In genomic region chr11:75470675-75471074, GRCm38 (mm10) we compare ENCODE assay signal across 34 mouse cellular contexts. TPM values are rescaled to one million over a fixed set of nuclear protein-coding genes. Genes with fewer than 3 reads are reported as not detected.
DNase-seq lines count a peak whose midpoint lies in the region; ATAC-seq and TF ChIP-seq lines count a peak whose summit lies in the region.
"Had no signal": no experiment of that assay in that cellular context is flagged by ENCODE, and none has a peak within 500 bp of the region (broad histone marks: within the 10 kb centered on the region; RNA-seq: fewer than 3 reads in every experiment).

No protein-coding gene starts in this region.

- no peak for TF ChIP-seq CTCF in gastrocnemius, adult 2 months (IDR thresholded peaks at IDR 0.05)
- TF ChIP-seq CTCF in small intestine, adult 2 months (IDR thresholded peaks at IDR 0.05; ENCODE audit: extremely low read depth, insufficient read length, insufficient replicate concordance, low read depth, low read length) = no peak

- H3K4me2 ChIP-seq in intestine, embryonic 15.5 days (replicated peaks) = no peak overlapping the region
- H3K4me2 ChIP-seq: forebrain, embryonic 12.5 days; hindbrain, embryonic 12.5 days; kidney, embryonic 15.5 days; limb, embryonic 12.5 days; liver, embryonic 11.5 days; neural tube, embryonic 15.5 days had no signal

- H3K4me3 ChIP-seq in gastrocnemius, adult 2 months = no peak overlapping the region
- H3K4me3 ChIP-seq in intestine, embryonic 15.5 days (replicated peaks) = no peak overlapping the region
- H3K4me3 ChIP-seq in small intestine, adult 2 months (ENCODE audit: low read depth, low read length) = no peak overlapping the region
- H3K4me3 ChIP-seq: forebrain, embryonic 12.5 days; hindbrain, embryonic 12.5 days; kidney, embryonic 15.5 days; limb, embryonic 12.5 days; neural tube, embryonic 15.5 days had no signal

- intact Hi-C loops in gastrocnemius, adult 2 months (cut with DNase I) = no loop called here

- H3K27ac ChIP-seq in gastrocnemius, adult 2 months = no peak overlapping the region
- H3K27ac ChIP-seq in intestine, embryonic 15.5 days = no peak overlapping the region
- H3K27ac ChIP-seq in small intestine, adult 2 months (ENCODE audit: insufficient read depth, low read depth, low read length) = peak overlapping the region; percentile 89
- H3K27ac ChIP-seq: forebrain, embryonic 12.5 days; hindbrain, embryonic 12.5 days; hindbrain, postnatal 0 days; kidney, embryonic 15.5 days; limb, embryonic 12.5 days; neural tube, embryonic 15.5 days had no signal

- no peaks in the 10 kb centered on the region for H3K36me3 ChIP-seq in intestine, embryonic 15.5 days
- peaks cover 7% of the 10 kb centered on the region for H3K36me3 ChIP-seq in small intestine, adult 2 months (ENCODE audit: control insufficient read depth, insufficient read depth, low read length)

- DNase-seq in gastrocnemius, adult 2 months = peak; percentile 5
- DNase-seq in gastrocnemius, adult 8-10 months (ENCODE audit: low spot score in 2 of 2) = no peak
- DNase-seq in Muller cell, postnatal 12 days (ENCODE audit: inconsistent ontology term) = peak; percentile 47
- no peak for DNase-seq in kidney, adult 8-10 months
- DNase-seq in adrenal gland, adult 18-20 months (ENCODE audit: low spot score in 2 of 2) = no peak
- DNase-seq in ovary, postnatal 36 days (ENCODE audit: low spot score) = no peak
- DNase-seq: adrenal gland, adult 2 months; adrenal gland, postnatal 36 days; cerebellum, adult 18-20 months; cerebellum, postnatal 36 days; forebrain, postnatal 0 days; gastrocnemius, postnatal 36 days; kidney, adult 11 months; kidney, postnatal 25 days; liver, postnatal 0 days; lung, postnatal 36 days; midbrain, embryonic 14.5 days; right cerebral cortex, adult 18-20 months; thymus, adult 2 months; thymus, postnatal 36 days had no signal

- TF ChIP-seq POLR2A in small intestine, adult 2 months (IDR thresholded peaks at IDR 0.05; ENCODE audit: low read depth, low read length) = no peak

- no peaks in the 10 kb centered on the region for H3K27me3 ChIP-seq in intestine, embryonic 15.5 days (replicated peaks)
- H3K27me3 ChIP-seq in small intestine, adult 2 months (ENCODE audit: control insufficient read depth, insufficient read depth, low read length) = no peaks in the 10 kb centered on the region
- H3K27me3 ChIP-seq: kidney, embryonic 15.5 days; limb, embryonic 12.5 days; neural tube, embryonic 15.5 days had no signal

- 73% methylated on average over 3 of the region's 3 CpGs for WGBS in intestine, embryonic 15.5 days
- WGBS in small intestine, adult 2 months = 32% methylated on average over 3 of the region's 3 CpGs

- no peaks in the 10 kb centered on the region for H3K9me3 ChIP-seq in intestine, embryonic 15.5 days
- H3K9me3 ChIP-seq: hindbrain, embryonic 12.5 days; kidney, embryonic 15.5 days; limb, embryonic 12.5 days; neural tube, embryonic 15.5 days had no signal

- peaks cover 13% of the 10 kb centered on the region; the same call in 1 of the 2 replicates for H3K4me1 ChIP-seq in intestine, embryonic 15.5 days (replicated peaks)
- peaks cover 28% of the 10 kb centered on the region for H3K4me1 ChIP-seq in small intestine, adult 2 months (ENCODE audit: control insufficient read depth, insufficient read depth, insufficient read length, low read length)

- 0 out of 2 replicates have a peak, but pooled peaks have one; percentile 24 for ATAC-seq in intestine, embryonic 15.5 days
- ATAC-seq: forebrain, postnatal 0 days; hindbrain, postnatal 0 days; liver, postnatal 0 days had no signal

- H3K9ac ChIP-seq in intestine, embryonic 15.5 days = no peak overlapping the region
- H3K9ac ChIP-seq: forebrain, embryonic 12.5 days; forebrain, postnatal 0 days; hindbrain, embryonic 12.5 days; kidney, embryonic 15.5 days; limb, embryonic 12.5 days; liver, postnatal 0 days; neural tube, embryonic 15.5 days had no signal

RNA-seq across cellular contexts. Expression of gene Tlcd2, which starts 9.2 kb away (rescaled TPM):
- total RNA-seq in gastrocnemius, adult 2 months (2021) = 1 to 10 TPM; 2.6 to 3.1 TPM
- 1 to 10 TPM; 1.9 to 2.9 (median 2.4) TPM for total RNA-seq in gastrocnemius, adult 8-10 months (2022)
- polyA plus RNA-seq in intestine, embryonic 15.5 days (2015; fragmentation: Nextera tagmentation; extraction: Ambion mirVana) = 17.7 and 20.3 TPM in 2 replicates
- polyA plus RNA-seq in small intestine, adult 2 months (2012; rRNA removed) = 27.9 and 78.8 TPM in 2 replicates
- total RNA-seq in adrenal gland, adult 18-20 months (2021) = 1 to 10 TPM; 8.1 to 9.1 TPM
- polyA plus RNA-seq: G1E had no signal

RNA-seq across cellular contexts. Expression of gene Prpf8, which starts 15.9 kb away (rescaled TPM):
- total RNA-seq in gastrocnemius, adult 2 months (2021) = 10 to 100 TPM; 69.3 to 76.7 TPM
- total RNA-seq in gastrocnemius, adult 8-10 months (2022) = 10 to 100 TPM; 73.7 to 90.1 (median 78.3) TPM
- polyA plus RNA-seq in intestine, embryonic 15.5 days (2015; fragmentation: Nextera tagmentation; extraction: Ambion mirVana) = 47.5 and 48.2 TPM in 2 replicates
- 23.4 and 44.2 TPM in 2 replicates for polyA plus RNA-seq in small intestine, adult 2 months (2012; rRNA removed)
- 100 to 1,000 TPM; 118 to 147 TPM for total RNA-seq in adrenal gland, adult 18-20 months (2021)

RNA-seq across cellular contexts. Expression of gene Wdr81, which starts 16.2 kb away (rescaled TPM):
- 1 to 10 TPM; 4.9 to 6.4 TPM for total RNA-seq in gastrocnemius, adult 2 months (2021)
- total RNA-seq in gastrocnemius, adult 8-10 months (2022) = 1 to 10 TPM; 5.2 to 7.0 (median 6.2) TPM
- polyA plus RNA-seq in intestine, embryonic 15.5 days (2015; fragmentation: Nextera tagmentation; extraction: Ambion mirVana) = 6.1 and 7.0 TPM in 2 replicates
- 8.3 and 18.3 TPM in 2 replicates for polyA plus RNA-seq in small intestine, adult 2 months (2012; rRNA removed)
- total RNA-seq in adrenal gland, adult 18-20 months (2021) = 10 to 100 TPM; 11.5 to 15.3 TPM

RNA-seq across cellular contexts. Expression of gene Serpinf2, which starts 31.3 kb away (rescaled TPM):
- not detected for total RNA-seq in gastrocnemius, adult 2 months (2021)
- under 1 TPM in 1 of 4 experiments, not detected in 3; 0.38 TPM for total RNA-seq in gastrocnemius, adult 8-10 months (2022)
- 20.4 and 26.4 TPM in 2 replicates for polyA plus RNA-seq in intestine, embryonic 15.5 days (2015; fragmentation: Nextera tagmentation; extraction: Ambion mirVana)
- 2.0 and 4.3 TPM in 2 replicates for polyA plus RNA-seq in small intestine, adult 2 months (2012; rRNA removed)
- total RNA-seq in adrenal gland, adult 18-20 months (2021) = not detected
- total RNA-seq: gastrocnemius, postnatal 36 days; heart, adult 8-10 months; heart, postnatal 25 days; left cerebral cortex, postnatal 25 days had no signal
- polyA plus RNA-seq: forebrain, embryonic 12.5 days; forebrain, postnatal 0 days; heart, embryonic 14.5 days; hindbrain, embryonic 12.5 days; hindbrain, postnatal 0 days; midbrain, embryonic 14.5 days had no signal

RNA-seq across cellular contexts. Expression of gene Rilp, which starts 39.2 kb away (rescaled TPM):
- total RNA-seq in gastrocnemius, adult 2 months (2021) = 10 to 100 TPM; 33.4 to 41.9 TPM
- 10 to 100 TPM; 28.7 to 34.0 (median 30.9) TPM for total RNA-seq in gastrocnemius, adult 8-10 months (2022)
- 1.6 and 2.3 TPM in 2 replicates for polyA plus RNA-seq in intestine, embryonic 15.5 days (2015; fragmentation: Nextera tagmentation; extraction: Ambion mirVana)
- polyA plus RNA-seq in small intestine, adult 2 months (2012; rRNA removed) = 8.0 and 15.0 TPM in 2 replicates
- 10 to 100 TPM; 11.5 to 20.8 TPM for total RNA-seq in adrenal gland, adult 18-20 months (2021)

Comparison
In these comparisons a context has a peak if more than half of its experiments do, and no peak if none do; other contexts are left out.
1. DNase-seq: peak in gastrocnemius, adult 2 months (single experiment) and Muller cell, postnatal 12 days (single experiment); none in gastrocnemius, adult 8-10 months (0 of 2), kidney, adult 8-10 months (0 of 2), adrenal gland, adult 18-20 months (0 of 2) and ovary, postnatal 36 days (single experiment).